Mouse (Mus musculus) limb, embryonic 11.5 days (tissue): ENCODE measurements at regions not wholly inside any gene's neighbourhood (a gene's known extent, or its start where the extent isn't known, plus 50 kb on each side); places are given as distances from the start of the nearest gene placed in this dataset.

ENCODE experiments used
- ATAC-seq: fragments of 200-750 bp; cut with Nextera tagmentation; 2 replicates; pipeline ENCODE4 v1.8.0; 2017; ENCODE audit warnings: low read depth; ENCODE audit not compliant: insufficient number of reproducible peaks, low FRiP score, low TSS enrichment
- DNase-seq: peaks from one replicate; pipeline ENCODE4 v3.0.0-alpha.2; 2015; ENCODE audit warnings: low spot score
- H3K27ac ChIP-seq: fragments of 300-500 bp; sonication (generic); replicated peaks from 2 replicates; pipeline ENCODE4 v1.5.1; 2014; ENCODE audit warnings: low read depth, mild to moderate bottlenecking, low read length
- H3K27me3 ChIP-seq: fragments of 300-500 bp; sonication (generic); 2 replicates; pipeline ENCODE4 v1.6.1; 2014; ENCODE audit warnings: mild to moderate bottlenecking, low read length, mixed read lengths; ENCODE audit not compliant: control insufficient read depth, insufficient read depth
- H3K36me3 ChIP-seq: fragments of 300-500 bp; sonication (generic); 2 replicates; pipeline ENCODE4 v1.6.1; 2014; ENCODE audit warnings: mild to moderate bottlenecking, low read length, moderate library complexity, mixed read lengths; ENCODE audit not compliant: control insufficient read depth, insufficient read depth
- H3K4me1 ChIP-seq: fragments of 300-500 bp; sonication (generic); 2 replicates; pipeline ENCODE4 v1.6.1; 2014; ENCODE audit warnings: low read length, mixed read lengths; ENCODE audit not compliant: control insufficient read depth, insufficient read depth
- H3K4me2 ChIP-seq: fragments of 300-500 bp; sonication (generic); 2 replicates; pipeline ENCODE4 v1.6.1; 2014; ENCODE audit warnings: low read depth, mild to moderate bottlenecking, moderate library complexity; ENCODE audit not compliant: severe bottlenecking
- H3K4me3 ChIP-seq: fragments of 300-500 bp; sonication (generic); 2 replicates; pipeline ENCODE4 v1.5.1; 2014; ENCODE audit warnings: low read depth, low read length
- H3K9ac ChIP-seq: fragments of 300-500 bp; sonication (generic); 2 replicates; pipeline ENCODE4 v1.6.1; 2014; ENCODE audit warnings: mild to moderate bottlenecking, low read length
- H3K9me3 ChIP-seq: fragments of 300-500 bp; sonication (generic); 2 replicates; pipeline ENCODE4 v1.6.1; 2016; ENCODE audit warnings: low read length; ENCODE audit not compliant: control insufficient read depth
- WGBS: fragments of 180-500 bp; shearing (Covaris S2); extraction: QIAGEN DNeasy Blood & Tissue Kit; methylation state at CpG from one replicate; pipeline ENCODE4 v1.1.7; 2014; 5-methylcytosine and 5-hydroxymethylcytosine counted together

DNA sequence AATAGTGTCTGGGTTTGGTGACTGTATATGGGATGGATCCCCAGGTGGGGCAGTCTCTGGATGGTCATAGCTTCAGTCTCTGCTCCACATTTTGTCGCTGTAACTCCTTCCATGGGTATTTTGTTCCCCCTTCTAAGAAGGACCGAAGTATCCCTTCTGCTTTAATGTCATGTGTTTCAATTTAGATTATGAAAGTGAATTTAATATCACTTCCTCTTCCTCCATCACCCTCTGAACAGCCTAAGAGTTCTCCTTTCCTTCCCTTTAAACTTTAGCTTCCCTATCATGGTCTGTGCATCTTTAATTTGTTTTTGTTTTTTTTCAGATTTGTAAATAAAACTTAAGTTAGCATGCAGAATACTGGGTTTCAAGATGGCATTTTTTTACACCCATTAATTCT is 211.0 kb upstream of the Phyhipl start:
- Histone ChIP-seq H3K27me3 (no peaks in the 10 kb centered on the region), H3K9me3 (no peaks in the 10 kb centered on the region), H3K36me3 (no peaks in the 10 kb centered on the region), H3K4me1 (no peaks in the 10 kb centered on the region; the same call in 1 of the 2 replicates), H3K27ac (no peak overlapping the region), H3K4me2 (no peak overlapping the region), H3K4me3 (no peak overlapping the region), H3K9ac (no peak overlapping the region)
- WGBS: 93% methylated on average over 2 of the region's 2 CpGs
- ATAC-seq: no peak
- no peak for DNase-seq

DNA sequence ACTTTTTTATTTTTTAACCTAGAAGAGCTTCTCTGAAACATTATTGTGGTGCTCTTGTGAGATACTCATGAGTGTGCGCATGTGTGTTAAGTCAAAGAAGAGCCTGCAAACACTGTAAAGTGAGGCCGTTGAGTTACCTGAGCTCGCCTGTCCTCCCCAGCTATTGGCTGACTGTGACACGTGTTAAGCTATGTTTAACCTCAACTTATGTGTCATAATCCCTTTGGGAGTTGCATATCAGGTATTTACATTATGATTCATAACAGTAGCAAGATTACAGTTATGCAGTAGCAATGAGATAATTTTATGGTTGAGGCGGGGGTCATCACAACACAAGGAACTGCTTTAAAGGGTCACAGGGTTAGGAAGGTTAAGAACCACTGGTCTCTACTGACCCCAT is 208.9 kb upstream of the Phyhipl start:
- WGBS: 87% methylated on average over 5 of the region's 5 CpGs
- no peak for ATAC-seq

DNA sequence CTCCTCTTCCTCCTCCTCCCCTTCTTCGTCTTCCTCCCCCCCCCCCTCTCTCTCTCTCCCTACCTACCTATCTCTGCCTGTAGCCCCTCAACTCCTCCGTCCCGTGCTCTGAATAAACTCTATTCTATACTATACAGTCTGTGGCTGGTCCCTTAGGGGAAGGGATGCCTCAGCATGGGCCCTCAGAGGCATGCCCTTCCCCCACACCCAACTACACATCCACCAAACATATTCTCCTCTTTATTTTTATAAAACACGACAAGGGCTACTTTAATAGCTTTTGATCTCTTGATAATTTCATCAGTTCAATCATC is 206.2 kb upstream of the Phyhipl start:
- WGBS: 77% methylated on average over 4 of the region's 4 CpGs
- Histone ChIP-seq H3K9me3 (no peaks in the 10 kb centered on the region), H3K9ac (no peak overlapping the region), H3K4me1 (no peaks in the 10 kb centered on the region; the same call in 1 of the 2 replicates), H3K4me3 (no peak overlapping the region), H3K36me3 (no peaks in the 10 kb centered on the region), H3K4me2 (no peak overlapping the region), H3K27me3 (no peaks in the 10 kb centered on the region), H3K27ac (no peak overlapping the region)
- no peak for DNase-seq
- ATAC-seq: no peak

More for the DNA sequence above, 208.9 kb upstream of the Phyhipl start:
- no peaks in the 10 kb centered on the region; the same call in 1 of the 2 replicates for H3K4me1 ChIP-seq
- no peak overlapping the region for H3K4me3 ChIP-seq
- no peak for DNase-seq
- no peak overlapping the region for H3K4me2 ChIP-seq
- no peak overlapping the region for H3K27ac ChIP-seq
- H3K9me3 ChIP-seq: no peaks in the 10 kb centered on the region
- H3K9ac ChIP-seq: no peak overlapping the region
- H3K36me3 ChIP-seq: no peaks in the 10 kb centered on the region
- H3K27me3 ChIP-seq: no peaks in the 10 kb centered on the region

DNA sequence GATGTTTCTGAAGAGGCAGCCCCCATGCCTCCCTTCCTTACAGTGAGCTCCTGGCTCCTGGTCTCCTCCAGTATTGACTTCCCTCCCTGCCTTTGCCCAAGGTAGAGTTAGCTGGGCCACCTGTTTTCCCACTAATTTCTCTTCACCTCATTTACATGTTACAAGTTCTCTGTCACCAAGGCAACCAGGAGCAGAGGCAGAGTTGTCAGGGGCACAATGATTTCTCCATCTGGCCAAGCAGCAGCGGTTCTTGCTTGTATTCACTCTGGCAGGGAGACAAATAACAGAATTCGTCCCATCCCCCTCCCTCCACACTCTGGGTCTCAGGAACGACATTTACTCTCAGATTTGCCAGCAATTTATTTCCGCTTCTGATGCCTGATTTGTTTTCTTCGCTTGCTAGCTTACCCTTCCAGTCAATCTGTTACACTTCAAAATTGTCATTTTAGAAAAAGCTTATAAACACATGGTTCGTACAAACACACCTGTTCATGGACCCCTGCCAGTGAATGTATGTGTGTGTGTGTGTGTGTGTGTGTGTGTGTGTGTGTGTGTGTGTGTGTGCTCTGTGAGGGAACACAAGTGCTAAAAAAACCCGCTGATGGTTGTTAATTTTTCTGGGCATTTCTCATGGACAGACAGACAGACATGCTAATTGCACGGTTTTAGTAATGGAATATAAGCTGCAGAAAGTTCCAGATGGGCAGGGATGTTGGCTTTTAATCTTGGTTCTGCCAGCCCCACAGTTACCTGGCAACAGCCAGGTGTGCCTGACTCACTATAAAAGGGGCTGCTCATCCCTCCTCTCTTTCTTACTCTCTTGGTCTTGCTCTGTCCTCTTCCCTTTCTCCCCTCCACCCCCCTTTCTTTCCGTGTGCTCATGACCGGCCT is 205.6 kb upstream of the Phyhipl start:
- Histone ChIP-seq H3K36me3 (no peaks in the 10 kb centered on the region), H3K4me3 (no peak overlapping the region), H3K4me1 (no peaks in the 10 kb centered on the region; the same call in 1 of the 2 replicates), H3K9me3 (no peaks in the 10 kb centered on the region), H3K9ac (no peak overlapping the region), H3K4me2 (no peak overlapping the region), H3K27ac (no peak overlapping the region), H3K27me3 (no peaks in the 10 kb centered on the region)
- WGBS: 52% methylated on average over 10 of the region's 10 CpGs
- ATAC-seq (peak; percentile 51; the same call in 1 of the 2 replicates), DNase-seq (peak; percentile 40)

DNA sequence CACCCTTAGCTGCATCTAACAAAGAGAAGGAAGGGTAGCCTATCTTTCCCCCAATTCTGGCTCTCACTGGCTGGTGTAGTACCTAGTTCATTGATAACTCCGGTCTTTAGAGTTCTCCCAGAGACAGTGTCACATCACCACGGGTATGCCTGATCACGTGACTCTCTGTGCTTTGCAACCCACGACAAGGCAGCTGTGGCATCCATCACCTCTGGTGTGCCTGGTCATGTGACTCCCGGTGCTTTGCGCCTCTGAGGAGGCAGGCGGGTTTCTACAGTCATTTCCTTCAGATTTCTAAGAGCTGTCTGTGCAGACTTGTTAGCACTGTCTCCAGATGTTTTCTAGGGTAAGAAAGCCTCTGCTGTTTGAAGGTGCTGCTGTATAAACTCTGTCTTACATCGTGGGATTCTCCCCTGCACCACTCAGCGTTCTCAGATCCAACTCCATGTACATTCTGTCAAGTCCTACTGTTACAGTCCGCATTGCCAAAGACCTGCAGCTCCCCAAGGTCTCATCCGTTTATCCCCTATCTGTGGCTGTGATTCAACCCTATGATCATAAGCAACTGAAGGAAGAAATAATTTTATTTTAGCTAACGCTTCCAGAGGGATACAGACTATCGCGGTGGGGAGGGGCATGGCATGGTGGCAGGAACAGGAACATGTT is 201.5 kb upstream of the Phyhipl start:
- H3K27ac ChIP-seq: no peak overlapping the region
- ATAC-seq (no peak), DNase-seq (no peak)
- H3K9me3 ChIP-seq: no peaks in the 10 kb centered on the region
- no peaks in the 10 kb centered on the region for H3K27me3 ChIP-seq
- no peaks in the 10 kb centered on the region for H3K36me3 ChIP-seq
- H3K9ac ChIP-seq: no peak overlapping the region
- 77% methylated on average over 14 of the region's 14 CpGs for WGBS
- no peak overlapping the region for H3K4me3 ChIP-seq
- H3K4me2 ChIP-seq: no peak overlapping the region
- no peaks in the 10 kb centered on the region; the same call in 1 of the 2 replicates for H3K4me1 ChIP-seq

DNA sequence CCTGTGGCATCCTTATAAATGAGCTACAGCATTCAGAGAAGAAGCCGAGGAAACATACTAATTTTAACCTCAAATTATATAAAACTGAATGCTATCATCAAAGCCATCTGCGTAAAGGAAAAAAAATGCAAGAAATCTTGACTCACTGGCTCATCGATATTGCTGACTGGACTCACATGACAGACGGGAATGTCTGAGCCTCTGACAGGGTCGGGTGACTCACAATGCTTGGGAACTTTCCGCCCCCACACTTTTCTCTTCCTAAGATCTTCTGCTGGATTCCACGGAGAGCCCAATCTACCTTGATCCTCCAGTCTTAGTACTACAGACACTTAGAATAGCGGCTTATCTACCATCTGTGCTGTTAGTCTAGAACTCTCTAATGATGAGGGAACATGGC is 200.2 kb upstream of the Phyhipl start:
- ATAC-seq (no peak), DNase-seq (no peak)
- H3K4me1 ChIP-seq: no peaks in the 10 kb centered on the region
- no peaks in the 10 kb centered on the region for H3K9me3 ChIP-seq
- no peak overlapping the region for H3K4me3 ChIP-seq
- 86% methylated on average over 8 of the region's 8 CpGs for WGBS
- H3K9ac ChIP-seq: no peak overlapping the region
- no peak overlapping the region for H3K27ac ChIP-seq
- no peaks in the 10 kb centered on the region for H3K27me3 ChIP-seq
- no peak overlapping the region for H3K4me2 ChIP-seq
- H3K36me3 ChIP-seq: no peaks in the 10 kb centered on the region

DNA sequence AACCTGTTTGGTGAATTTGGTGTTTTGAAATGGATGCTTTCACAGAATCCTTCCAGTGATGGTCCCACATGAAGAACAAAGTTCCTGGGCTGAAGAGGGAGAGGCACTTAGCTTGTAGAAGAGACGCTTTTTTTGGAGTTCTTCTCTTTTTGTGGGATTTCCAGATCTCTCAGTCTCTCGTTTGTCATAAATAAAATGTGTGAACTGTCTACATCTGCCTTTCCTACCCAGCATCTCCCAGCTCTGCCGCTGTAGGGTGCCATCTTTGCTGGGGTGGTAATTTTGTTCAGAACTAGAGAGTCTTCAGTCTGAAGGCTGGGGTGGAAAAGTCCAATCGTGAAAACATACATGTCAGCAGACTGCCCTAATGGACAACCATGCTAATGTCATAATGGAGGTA is 197.8 kb upstream of the Phyhipl start:
- ATAC-seq (no peak), DNase-seq (no peak)
- Histone ChIP-seq H3K4me1 (no peaks in the 10 kb centered on the region), H3K9ac (no peak overlapping the region), H3K36me3 (no peaks in the 10 kb centered on the region), H3K27me3 (no peaks in the 10 kb centered on the region), H3K4me3 (no peak overlapping the region), H3K9me3 (no peaks in the 10 kb centered on the region), H3K4me2 (no peak overlapping the region), H3K27ac (no peak overlapping the region)
- 86% methylated on average over 4 of the region's 4 CpGs for WGBS

DNA sequence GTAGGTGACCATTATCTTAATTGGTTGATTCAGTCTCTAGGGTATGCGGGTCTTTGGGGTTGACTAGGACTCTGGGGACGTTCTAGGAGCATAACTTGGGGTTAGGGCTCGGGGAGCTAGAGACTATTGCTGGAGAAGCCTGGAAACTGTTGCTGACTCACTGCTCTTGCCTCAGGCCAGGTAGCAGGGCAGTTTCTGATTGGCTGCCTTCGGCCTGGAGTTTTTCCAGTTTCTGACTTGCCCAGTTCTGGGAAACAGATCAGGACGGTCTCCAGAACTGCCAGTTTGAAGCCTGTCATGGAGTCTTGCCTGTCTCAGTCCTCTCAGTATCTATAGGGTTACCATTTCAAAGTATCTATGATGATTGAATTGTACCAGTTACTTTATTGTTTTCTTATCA is 192.4 kb upstream of the Phyhipl start:
- Histone ChIP-seq H3K4me2 (no peak overlapping the region), H3K9me3 (no peaks in the 10 kb centered on the region), H3K27me3 (no peaks in the 10 kb centered on the region), H3K4me1 (no peaks in the 10 kb centered on the region), H3K9ac (no peak overlapping the region), H3K36me3 (no peaks in the 10 kb centered on the region), H3K27ac (no peak overlapping the region), H3K4me3 (no peak overlapping the region)
- ATAC-seq (no peak), DNase-seq (no peak)
- 83% methylated on average over 5 of the region's 5 CpGs for WGBS
